Mouse (Mus musculus) urinary bladder, postnatal 14 days (tissue): ENCODE measurements around the gene Morn1.

Experiments
- DNase-seq: peaks from one replicate; pipeline ENCODE4 v3.0.0; 2021; ENCODE audit warnings: low spot score

The Morn1 gene

DNA sequence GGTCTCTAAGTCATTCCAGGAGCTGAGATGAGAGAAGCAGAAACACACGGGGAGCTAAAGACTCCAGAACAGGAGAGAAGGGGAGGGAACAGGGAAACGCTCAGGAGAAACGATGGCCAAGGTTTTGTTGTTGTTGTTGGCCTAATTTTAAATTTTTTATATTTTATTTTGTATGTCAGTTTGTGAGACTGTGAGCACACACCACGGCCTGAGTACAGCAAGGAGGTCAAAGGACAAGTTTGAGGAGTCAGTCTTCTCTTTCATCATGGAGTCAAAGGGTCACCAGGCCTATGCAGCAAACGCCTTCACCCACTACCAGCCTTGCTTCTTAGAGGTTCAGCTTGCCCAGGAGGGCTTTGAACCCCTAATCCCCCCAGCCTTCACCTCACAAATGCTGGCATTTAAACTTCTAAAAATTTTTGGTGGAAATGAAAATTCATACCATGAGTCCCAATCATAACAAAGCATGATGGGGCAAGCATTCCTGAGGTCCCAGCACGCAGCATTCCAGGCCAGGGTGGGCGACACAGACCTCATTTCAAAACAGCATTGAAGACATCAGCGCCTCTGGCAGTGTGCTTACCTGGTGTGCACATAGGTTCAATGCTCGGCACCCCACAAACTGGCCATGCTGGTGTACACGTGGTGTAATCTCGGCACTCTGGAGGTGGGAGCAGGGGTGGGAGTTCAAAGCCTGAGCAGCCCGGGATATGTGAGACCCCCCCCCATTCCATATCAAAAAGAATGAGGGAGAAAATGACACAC is 53.1 kb downstream of the Morn1 start:
- DNase-seq, result no peak

- no peak for DNase-seq
Observed at GRCm38 (mm10) chr4:155140150-155140549, 53.8 kb downstream of the Morn1 start.

DNA sequence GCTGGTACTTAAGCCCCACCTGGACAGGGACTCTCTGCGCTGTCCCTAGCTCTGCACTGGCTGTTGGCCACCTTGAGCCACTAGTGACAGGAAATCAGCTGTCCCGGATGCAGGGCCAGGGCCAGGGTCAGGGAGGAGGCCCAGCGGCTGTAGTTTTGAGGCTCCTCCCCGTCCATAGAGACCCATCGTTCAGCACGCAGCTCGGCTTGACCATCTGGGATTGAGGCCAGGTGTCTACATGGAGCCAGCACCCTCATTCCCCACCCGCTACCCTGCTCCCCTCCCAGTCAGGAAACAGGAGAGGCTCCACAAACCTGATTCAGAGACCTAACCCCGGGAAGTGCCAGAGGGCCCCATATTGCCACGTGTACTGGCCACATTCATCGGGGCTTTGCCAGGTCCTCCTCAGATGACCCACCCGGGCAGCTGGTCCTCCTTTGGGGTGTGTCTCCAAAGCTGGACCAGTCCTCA is 54.5 kb downstream of the Morn1 start:
- peak; percentile 68 for DNase-seq

- no peak for DNase-seq
Observed at GRCm38 (mm10) chr4:155142836-155143235, 56.5 kb downstream of the Morn1 start.

- DNase-seq, result no peak
Observed at GRCm38 (mm10) chr4:155143411-155143810, 57.0 kb downstream of the Morn1 start.

DNA sequence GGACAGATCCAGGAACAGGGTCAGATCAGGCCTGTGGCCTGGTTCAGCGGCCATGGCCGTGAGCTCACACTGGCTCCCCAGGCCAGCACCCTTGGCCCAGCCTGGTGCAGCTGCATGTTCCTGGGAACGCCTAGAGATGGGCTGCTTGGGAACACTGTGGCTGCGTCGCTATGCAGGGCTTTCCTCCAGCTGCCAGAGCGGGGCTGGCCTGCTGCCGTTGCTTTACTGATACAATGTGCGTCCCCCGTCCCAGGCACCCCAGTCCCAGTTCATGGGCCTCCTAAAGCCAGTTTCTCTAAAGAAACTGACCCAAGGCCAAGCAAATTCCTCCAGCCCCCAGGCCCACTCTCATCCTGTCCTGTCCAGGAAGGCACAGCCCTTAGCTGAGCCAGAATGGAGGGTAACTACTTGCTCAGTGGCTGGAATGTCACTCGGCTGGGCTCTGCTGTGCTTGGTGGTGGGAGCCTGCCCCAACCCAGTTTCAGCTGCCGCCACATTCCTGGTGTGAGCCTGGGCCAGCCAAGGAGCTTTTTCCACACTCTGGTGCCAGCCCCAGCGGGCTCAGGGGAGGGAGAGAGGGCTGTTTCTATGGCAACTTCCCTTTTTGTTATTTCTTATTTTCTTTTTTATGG is 57.6 kb downstream of the Morn1 start:
- peak; percentile 71 for DNase-seq

GRCm38 (mm10) chr4:155144548-155145180 is 58.3 kb downstream of the Morn1 start:
- no peak for DNase-seq

DNA sequence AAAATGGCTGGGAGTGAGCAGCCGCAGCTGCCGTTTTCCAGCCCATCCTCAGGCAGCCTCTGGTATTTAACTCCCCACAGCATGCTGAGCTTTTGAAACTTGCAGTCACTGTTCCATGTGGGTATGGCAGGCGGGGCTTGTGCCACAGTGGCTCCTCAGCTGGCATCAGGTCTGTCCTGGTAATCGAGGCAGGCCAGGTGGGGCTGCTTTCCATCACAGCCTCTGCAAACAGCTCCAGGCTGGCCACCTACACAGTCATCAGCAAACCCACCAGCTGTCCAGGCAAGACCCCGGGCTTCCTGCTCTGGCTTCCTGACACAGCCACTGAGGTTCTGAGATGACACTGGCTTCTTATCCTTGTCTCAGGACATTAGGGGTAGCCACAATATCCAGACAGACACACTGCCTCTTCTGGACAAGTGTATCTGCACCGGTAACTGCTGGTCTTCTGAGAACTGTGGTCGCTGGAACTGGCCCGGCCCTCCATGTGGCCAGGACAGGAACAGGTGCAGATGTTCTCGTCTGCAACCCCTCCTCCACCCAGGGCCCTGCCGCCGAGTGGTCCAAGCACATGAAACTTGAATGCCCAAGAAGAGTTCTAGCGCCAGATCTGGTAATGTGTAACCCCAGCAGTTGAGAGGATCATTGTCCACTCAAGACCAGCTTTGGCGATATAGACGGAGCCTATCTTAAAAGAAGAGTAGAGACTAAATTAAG is 59.9 kb downstream of the Morn1 start:
- no peak for DNase-seq

DNA sequence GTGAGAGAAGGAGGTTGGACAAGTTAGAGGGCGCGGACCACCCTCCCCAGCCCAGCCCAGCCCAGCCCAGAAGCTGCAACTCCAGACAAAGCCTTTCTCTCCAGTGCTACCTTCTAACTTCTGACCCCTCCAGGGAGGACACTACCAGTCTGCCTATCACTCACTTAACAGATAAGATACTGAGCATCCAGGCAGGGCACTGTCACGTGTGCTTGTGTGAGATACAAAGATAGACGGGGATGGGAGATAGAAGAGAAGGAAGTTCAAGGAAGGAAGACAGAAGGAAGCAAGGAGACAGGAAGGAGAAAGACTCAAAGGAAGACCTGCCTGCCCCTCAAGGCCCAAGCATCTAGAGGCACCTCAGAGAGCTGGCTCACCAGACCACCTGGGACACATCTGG is 62.1 kb downstream of the Morn1 start:
- no peak for DNase-seq

GRCm38 (mm10) chr4:155148910-155149698 is 62.7 kb downstream of the Morn1 start:
- DNase-seq, result peak; percentile 94

DNA sequence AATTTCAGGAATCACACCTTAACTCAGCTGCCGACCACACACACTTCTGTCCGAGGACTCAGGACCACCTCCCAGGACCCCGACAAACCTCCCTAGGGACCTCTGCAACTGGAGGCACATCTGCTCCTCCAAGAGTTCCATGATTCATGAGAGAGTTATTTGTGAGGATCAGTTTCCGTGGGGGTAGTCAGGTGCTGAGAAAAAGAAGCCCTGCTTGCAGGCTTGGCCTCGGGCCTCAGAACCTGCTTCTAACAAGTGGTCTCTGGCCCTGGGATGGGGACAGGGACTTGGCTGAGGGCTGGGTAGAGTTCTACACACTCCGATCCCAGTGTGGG is 63.5 kb downstream of the Morn1 start:
- DNase-seq, result no peak

DNA sequence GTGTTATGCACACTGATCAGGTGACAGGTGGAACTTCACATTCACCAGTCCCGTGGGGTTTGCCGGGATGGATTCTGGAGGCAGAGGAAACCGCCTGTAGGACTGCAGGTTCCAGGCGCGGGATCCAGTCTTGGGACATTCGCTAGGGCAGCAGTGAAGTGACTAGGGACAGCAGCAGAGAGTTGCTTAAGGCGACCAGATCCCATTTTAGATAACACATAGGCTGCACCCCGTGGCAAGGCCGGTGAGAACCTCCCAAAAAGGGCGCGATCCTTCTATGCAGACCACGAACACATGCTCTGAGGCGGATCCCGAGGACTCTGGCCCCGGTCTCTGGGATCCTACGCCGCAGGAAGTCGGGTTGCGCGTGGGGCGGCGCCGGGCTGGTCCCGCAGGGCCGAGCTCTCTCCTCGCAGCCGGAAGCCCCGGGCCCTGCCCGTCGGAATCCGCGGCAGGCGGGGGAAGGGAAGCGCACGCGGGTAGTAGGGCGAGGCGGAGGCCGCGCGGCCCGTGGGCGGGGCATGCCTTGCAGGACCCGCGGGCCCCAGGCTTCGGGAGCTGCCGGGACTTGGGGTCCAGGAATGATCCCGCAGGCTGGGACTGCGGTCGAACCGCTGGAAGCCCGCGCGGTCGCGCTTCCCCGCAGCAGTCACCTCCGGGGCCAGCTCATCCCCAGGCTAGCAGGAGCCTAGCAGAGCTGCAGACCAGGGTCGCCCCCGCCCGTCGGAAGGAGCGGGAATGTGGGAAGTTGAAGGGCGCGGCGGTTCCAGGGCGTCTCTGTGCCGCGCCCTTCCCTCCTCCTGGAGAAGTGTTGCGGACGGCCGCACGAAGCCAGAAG is 64.1 kb downstream of the Morn1 start:
- peak; percentile 94 for DNase-seq

GRCm38 (mm10) chr4:155151221-155151788 is 64.9 kb downstream of the Morn1 start:
- no peak for DNase-seq

DNA sequence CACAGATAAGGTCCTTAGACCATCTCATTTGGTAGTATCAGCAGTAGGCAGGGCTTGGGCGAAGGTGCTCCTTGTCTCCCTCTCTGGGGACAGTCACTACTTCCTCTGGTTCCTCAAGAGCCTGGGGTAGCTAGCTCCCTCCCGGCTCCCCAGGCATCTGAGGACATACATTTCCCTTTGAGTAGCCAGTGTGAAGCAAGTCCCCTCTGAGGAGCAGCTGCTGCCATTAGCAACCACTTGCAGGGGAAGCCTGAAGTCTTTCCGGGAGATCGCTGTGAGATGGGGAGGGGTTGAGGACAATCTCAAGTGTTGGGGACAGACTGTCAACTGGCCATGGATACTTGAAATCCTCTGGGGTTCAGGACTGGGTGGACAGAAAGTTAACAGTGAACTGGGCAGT is 65.5 kb downstream of the Morn1 start:
- DNase-seq, result no peak

GRCm38 (mm10) chr4:155152476-155152875 is 66.1 kb downstream of the Morn1 start:
- DNase-seq, result no peak

- no peak for DNase-seq
Observed at GRCm38 (mm10) chr4:155153389-155154072, 67.2 kb downstream of the Morn1 start.

GRCm38 (mm10) chr4:155154986-155155385 is 68.6 kb downstream of the Morn1 start:
- peak; percentile 46 for DNase-seq

DNA sequence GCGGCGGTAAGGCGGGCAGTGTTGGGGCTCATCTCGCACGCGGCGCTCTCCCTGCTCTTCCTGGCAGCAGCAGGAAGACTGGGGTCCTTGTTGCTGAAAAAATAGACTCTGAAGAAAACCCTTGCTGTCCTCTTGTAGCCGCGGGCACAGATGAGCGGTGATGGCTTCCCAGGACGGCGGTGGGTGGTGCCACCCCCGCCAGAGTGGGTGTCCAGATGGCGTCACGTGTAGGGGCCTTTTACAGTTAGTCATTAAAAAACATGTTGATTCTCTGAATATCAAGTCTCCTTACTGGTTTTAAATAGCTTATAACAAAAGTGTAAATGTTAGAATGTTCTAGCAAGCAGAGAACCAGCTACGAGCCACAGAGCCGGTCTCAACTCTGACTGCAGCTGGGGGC is 70.4 kb downstream of the Morn1 start:
- DNase-seq, result no peak

- DNase-seq, result no peak
Observed at GRCm38 (mm10) chr4:155157871-155158542, 71.6 kb downstream of the Morn1 start.
